Mouse (Mus musculus): Measurements from ENCODE around the gene Ugp2. TPM values are rescaled to one million over a fixed set of nuclear protein-coding genes. Genes with fewer than 3 reads are reported as not detected.
"Not testable (repeated sequence)": the region's sequence is repeated elsewhere in the genome, so short reads cannot be mapped to it uniquely, and the experiment has no call there.

Gene Ugp2
- polyA plus RNA-seq, 1 experiment from 2014 or later, result 70.0 TPM

DNA sequence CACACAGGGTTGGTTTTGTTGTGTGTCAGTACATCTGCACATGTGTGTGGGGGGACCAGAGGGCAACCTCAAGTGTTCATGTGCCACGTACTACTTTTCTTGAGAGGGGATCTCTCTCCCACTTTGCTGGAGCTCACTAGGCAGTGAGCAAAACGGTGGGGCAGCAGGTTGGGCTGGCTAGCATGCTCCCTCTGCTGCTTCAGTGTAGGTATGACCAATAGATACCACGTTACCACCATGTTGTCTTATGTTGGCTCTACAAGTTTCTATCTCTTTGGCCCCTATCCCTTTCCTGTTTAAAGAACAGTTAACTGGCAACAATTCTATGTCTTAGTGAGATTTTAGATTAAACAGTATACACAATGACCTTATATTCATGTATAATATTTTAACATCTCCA is 48.7 kb downstream of the Ugp2 start:
- Histone ChIP-seq H3K27ac (ENCODE audit: low read depth, low read length) (no peak overlapping the region), H3K27me3 (ENCODE audit: control insufficient read depth, insufficient read depth, low read length) (no peaks in the 10 kb centered on the region), H3K9ac (ENCODE audit: low read length) (no peak overlapping the region), H3K4me2 (no peak overlapping the region), H3K9me3 (ENCODE audit: control insufficient read depth, low read length) (no peaks in the 10 kb centered on the region), H3K36me3 (ENCODE audit: control insufficient read depth, insufficient read depth, low read length) (0 out of 2 replicates have a peak, but pooled peaks cover 3% of the 10 kb centered on the region), H3K4me3 (ENCODE audit: low read depth, low read length) (no peak overlapping the region), H3K4me1 (ENCODE audit: control insufficient read depth, insufficient read depth, low read length) (no peaks in the 10 kb centered on the region)
- ATAC-seq (ENCODE audit: low FRiP score) (no peak), DNase-seq (ENCODE audit: low spot score, missing footprints) (peak; percentile 44)
- WGBS, result 89% methylated on average over 3 of the region's 3 CpGs

DNA sequence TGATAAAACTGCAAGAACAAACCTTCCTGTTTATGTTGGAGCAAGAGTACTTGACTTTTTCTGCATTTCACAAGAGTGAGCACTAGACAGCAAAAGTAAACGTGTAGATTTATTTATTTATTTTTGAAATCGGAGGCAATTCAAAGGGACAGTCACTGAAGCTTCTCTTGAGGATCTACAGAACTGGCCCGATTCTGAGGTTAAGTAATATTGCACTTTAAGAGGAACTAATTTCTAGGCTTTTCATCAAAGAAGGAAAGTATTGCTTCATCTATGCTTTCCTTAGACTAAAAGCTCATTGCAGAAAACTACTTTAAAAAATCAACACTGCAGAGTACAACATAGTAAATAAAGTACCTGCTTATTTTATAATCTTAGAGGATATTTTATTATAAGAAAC is 49.4 kb downstream of the Ugp2 start:
- WGBS, result 81% methylated on average over 3 of the region's 3 CpGs
- ATAC-seq (ENCODE audit: low FRiP score) (no peak), DNase-seq (ENCODE audit: low spot score, missing footprints) (no peak)
- no peak overlapping the region for H3K9ac ChIP-seq (ENCODE audit: low read length)
- H3K27me3 ChIP-seq (ENCODE audit: control insufficient read depth, insufficient read depth, low read length), result no peaks in the 10 kb centered on the region
- no peak overlapping the region for H3K4me3 ChIP-seq (ENCODE audit: low read depth, low read length)
- no peaks in the 10 kb centered on the region for H3K4me1 ChIP-seq (ENCODE audit: control insufficient read depth, insufficient read depth, low read length)
- no peak overlapping the region for H3K27ac ChIP-seq (ENCODE audit: low read depth, low read length)
- H3K9me3 ChIP-seq (ENCODE audit: control insufficient read depth, low read length), result no peaks in the 10 kb centered on the region
- H3K36me3 ChIP-seq (ENCODE audit: control insufficient read depth, insufficient read depth, low read length), result 0 out of 2 replicates have a peak, but pooled peaks cover 3% of the 10 kb centered on the region
- H3K4me2 ChIP-seq, result no peak overlapping the region

DNA sequence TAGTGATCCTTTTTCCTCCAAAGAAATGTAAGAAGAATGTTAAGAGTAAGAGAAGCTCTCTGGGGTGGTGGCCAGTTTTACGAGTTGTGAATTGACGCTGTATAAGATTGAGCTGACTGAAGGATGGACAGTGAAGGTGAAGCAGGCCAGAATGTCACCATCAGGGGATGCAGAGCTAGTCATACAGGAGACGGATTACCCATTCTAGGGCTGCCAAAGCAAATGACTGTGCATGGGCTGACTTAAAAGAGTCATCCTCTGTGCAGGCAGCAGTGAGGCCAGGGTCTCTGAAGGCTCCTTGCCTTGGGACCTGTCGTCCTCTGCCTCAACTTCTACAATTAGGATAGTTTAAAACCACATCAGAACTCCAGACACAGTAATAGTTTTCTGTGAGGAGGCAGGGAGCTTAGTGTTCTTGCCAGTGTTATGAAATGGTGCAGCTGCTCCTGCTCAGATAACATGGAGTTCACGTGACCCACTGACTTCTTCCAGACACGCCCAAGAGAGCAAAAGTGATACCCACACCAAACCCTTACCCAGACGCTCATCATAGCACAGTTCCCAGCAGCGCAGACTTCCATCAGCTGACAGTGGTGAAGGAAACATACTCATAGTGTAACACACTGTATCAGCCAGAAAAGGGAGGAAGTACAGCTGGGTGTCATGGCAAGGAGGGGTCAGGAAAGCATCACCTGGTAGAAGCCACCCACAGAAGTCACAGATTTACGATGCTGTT is 56.9 kb downstream of the Ugp2 start:
- no peak for ATAC-seq (ENCODE audit: low FRiP score)
- Histone ChIP-seq H3K9ac (ENCODE audit: low read length) (no peak overlapping the region), H3K4me2 (no peak overlapping the region), H3K27ac (ENCODE audit: low read depth, low read length) (no peak overlapping the region), H3K9me3 (ENCODE audit: control insufficient read depth, low read length) (no peaks in the 10 kb centered on the region), H3K36me3 (ENCODE audit: control insufficient read depth, insufficient read depth, low read length) (0 out of 2 replicates have a peak, but pooled peaks cover 2% of the 10 kb centered on the region), H3K4me1 (ENCODE audit: control insufficient read depth, insufficient read depth, low read length) (no peaks in the 10 kb centered on the region), H3K4me3 (ENCODE audit: low read depth, low read length) (no peak overlapping the region), H3K27me3 (ENCODE audit: control insufficient read depth, insufficient read depth, low read length) (no peaks in the 10 kb centered on the region)
- WGBS, result 89% methylated on average over 9 of the region's 9 CpGs
- DNase-seq (ENCODE audit: low spot score, missing footprints), result peak; percentile 31

DNA sequence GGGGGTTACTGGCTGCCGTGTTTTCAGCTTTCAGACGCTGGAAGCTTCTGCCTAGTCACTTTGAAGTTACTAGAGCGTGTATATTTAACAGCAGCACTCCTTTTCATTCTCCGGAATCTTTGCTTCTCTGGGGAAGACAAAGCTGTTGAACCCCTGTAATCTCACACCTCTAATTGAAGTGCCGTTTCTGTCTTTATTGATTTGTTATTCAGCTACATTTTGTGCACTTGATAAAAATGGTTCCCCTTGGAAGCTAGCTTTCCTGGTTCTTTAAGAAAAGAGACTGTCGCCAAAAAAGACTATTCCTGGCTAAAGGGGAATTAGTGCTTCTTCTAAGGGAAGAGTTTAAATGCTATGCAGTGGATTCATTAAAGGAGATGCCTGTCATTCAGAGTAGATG is 61.5 kb downstream of the Ugp2 start:
- no peaks in the 10 kb centered on the region for H3K4me1 ChIP-seq (ENCODE audit: control insufficient read depth, insufficient read depth, low read length)
- H3K4me2 ChIP-seq, result no peak overlapping the region
- no peaks in the 10 kb centered on the region for H3K9me3 ChIP-seq (ENCODE audit: control insufficient read depth, low read length)
- ATAC-seq (ENCODE audit: low FRiP score), result no peak
- peak; percentile 84 for DNase-seq (ENCODE audit: low spot score, missing footprints)
- 36% methylated on average over 6 of the region's 6 CpGs for WGBS
- H3K27me3 ChIP-seq (ENCODE audit: control insufficient read depth, insufficient read depth, low read length), result no peaks in the 10 kb centered on the region
- H3K9ac ChIP-seq (ENCODE audit: low read length), result no peak overlapping the region
- no peak overlapping the region for H3K4me3 ChIP-seq (ENCODE audit: low read depth, low read length)
- H3K36me3 ChIP-seq (ENCODE audit: control insufficient read depth, insufficient read depth, low read length), result peaks cover 2% of the 10 kb centered on the region; the same call in 1 of the 2 replicates
- no peak overlapping the region for H3K27ac ChIP-seq (ENCODE audit: low read depth, low read length)

DNA sequence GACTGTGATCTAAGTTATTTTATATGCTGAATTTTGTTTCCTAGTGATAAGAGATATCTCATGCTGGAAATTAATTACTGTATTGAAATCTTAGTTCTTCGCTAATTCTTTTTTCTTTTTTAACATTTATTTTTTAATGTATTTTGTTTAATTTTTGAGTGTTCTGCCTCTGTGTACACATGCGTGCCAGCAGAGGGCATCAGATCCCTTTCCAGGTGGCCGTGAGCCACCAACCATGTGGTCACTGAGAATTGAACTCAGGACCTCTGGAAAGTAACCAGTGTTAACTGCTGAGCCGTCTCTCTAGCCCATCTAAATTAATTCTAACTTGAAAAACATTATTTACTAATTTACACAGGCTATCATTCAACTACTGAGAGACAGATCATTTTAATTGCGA is 62.9 kb downstream of the Ugp2 start:
- Histone ChIP-seq H3K9ac (ENCODE audit: low read length) (no peak overlapping the region), H3K27ac (ENCODE audit: low read depth, low read length) (no peak overlapping the region), H3K4me1 (ENCODE audit: control insufficient read depth, insufficient read depth, low read length) (no peaks in the 10 kb centered on the region), H3K27me3 (ENCODE audit: control insufficient read depth, insufficient read depth, low read length) (no peaks in the 10 kb centered on the region), H3K4me2 (no peak overlapping the region), H3K4me3 (ENCODE audit: low read depth, low read length) (no peak overlapping the region), H3K36me3 (ENCODE audit: control insufficient read depth, insufficient read depth, low read length) (peaks cover 2% of the 10 kb centered on the region; the same call in 1 of the 2 replicates), H3K9me3 (ENCODE audit: control insufficient read depth, low read length) (no peaks in the 10 kb centered on the region)
- ATAC-seq (ENCODE audit: low FRiP score), result no peak
- WGBS, result 85% methylated on average over 5 of the region's 5 CpGs
- DNase-seq (ENCODE audit: low spot score, missing footprints), result peak; percentile 56

DNA sequence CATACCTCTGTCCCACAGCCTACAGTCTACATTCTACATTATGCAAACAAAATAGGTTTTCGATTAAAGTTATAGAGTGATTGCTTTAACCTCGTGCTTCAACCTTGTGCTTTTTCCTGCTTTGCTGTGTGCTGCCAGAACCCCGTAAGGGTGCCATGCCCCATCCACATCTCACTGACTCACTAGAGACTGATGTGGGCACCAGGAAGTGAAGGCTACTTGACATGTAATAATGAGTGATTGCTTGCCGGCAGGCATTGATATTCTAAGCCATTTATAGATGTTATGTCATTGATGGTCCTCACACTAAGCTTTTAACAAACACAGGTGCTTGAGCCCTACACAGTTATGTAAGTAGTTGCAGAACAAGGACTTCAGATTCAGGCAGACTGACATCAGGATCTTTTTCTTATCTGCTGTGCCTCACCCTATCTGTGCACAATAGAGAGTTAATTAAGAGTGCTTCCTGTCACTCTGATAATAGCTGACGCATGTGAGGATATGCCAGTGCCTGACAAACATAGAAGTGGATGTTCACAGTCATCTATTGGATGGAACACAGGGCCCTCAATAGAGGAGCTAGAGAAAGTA is 63.8 kb downstream of the Ugp2 start:
- WGBS, result 91% methylated on average over 5 of the region's 5 CpGs
- ATAC-seq (ENCODE audit: low FRiP score), result no peak

DNA sequence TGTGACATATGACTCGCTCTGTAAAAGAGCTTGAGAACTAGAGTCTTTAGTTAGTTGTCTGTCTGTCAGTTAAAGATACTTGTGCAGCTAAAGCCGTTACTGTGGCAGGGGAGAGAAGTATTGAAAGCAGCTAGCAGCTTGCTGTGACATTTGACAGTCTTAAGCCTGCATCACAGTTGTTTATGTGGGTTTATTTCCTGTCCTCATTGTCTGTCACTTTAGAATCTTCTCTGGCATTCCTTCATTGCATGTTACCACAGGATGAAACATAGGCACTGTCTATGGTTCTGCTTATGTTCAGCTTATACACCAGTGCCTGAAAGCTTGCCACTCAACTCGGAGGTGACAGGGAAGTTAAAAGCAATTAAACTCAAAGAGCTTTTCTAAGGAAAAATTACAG is 67.4 kb downstream of the Ugp2 start:
- Histone ChIP-seq H3K9ac (ENCODE audit: low read length) (no peak overlapping the region), H3K27me3 (ENCODE audit: control insufficient read depth, insufficient read depth, low read length) (no peaks in the 10 kb centered on the region), H3K36me3 (ENCODE audit: control insufficient read depth, insufficient read depth, low read length) (peaks cover 4% of the 10 kb centered on the region; the same call in 1 of the 2 replicates), H3K4me2 (no peak overlapping the region), H3K4me1 (ENCODE audit: control insufficient read depth, insufficient read depth, low read length) (no peaks in the 10 kb centered on the region), H3K9me3 (ENCODE audit: control insufficient read depth, low read length) (no peaks in the 10 kb centered on the region), H3K27ac (ENCODE audit: low read depth, low read length) (no peak overlapping the region), H3K4me3 (ENCODE audit: low read depth, low read length) (no peak overlapping the region)
- DNase-seq (ENCODE audit: low spot score, missing footprints) (peak; percentile 60), ATAC-seq (ENCODE audit: low FRiP score) (no peak)
- WGBS, result 85% methylated on average over 3 of the region's 3 CpGs

More for the DNA sequence above, 63.8 kb downstream of the Ugp2 start:
- Histone ChIP-seq H3K4me1 (ENCODE audit: control insufficient read depth, insufficient read depth, low read length) (no peaks in the 10 kb centered on the region), H3K36me3 (ENCODE audit: control insufficient read depth, insufficient read depth, low read length) (peaks cover 2% of the 10 kb centered on the region; the same call in 1 of the 2 replicates), H3K27me3 (ENCODE audit: control insufficient read depth, insufficient read depth, low read length) (no peaks in the 10 kb centered on the region), H3K9me3 (ENCODE audit: control insufficient read depth, low read length) (no peaks in the 10 kb centered on the region), H3K27ac (ENCODE audit: low read depth, low read length) (no peak overlapping the region), H3K4me2 (no peak overlapping the region), H3K9ac (ENCODE audit: low read length) (no peak overlapping the region), H3K4me3 (ENCODE audit: low read depth, low read length) (no peak overlapping the region)
- DNase-seq (ENCODE audit: low spot score, missing footprints), result peak; percentile 69

DNA sequence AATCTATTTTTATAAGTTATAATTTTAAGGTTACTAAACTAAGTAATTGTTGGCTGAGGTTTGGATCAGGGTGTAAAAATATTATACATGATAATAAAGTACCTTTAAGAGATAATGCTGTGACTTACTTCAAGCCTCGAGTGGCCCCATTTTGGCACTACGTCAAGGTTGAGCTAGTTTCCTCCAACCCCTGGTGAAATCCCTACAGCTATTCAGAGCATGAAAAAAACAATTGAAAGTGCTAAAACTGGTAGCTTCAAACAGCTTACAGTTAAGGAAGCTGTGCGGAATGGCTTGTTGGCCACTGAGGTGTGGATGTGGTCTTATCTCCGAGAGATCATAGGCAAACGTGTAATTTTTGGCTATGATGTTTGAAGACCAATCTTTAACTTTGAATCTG is 75.5 kb downstream of the Ugp2 start:
- H3K4me1 ChIP-seq (ENCODE audit: control insufficient read depth, insufficient read depth, low read length), result no peaks in the 10 kb centered on the region
- no peak for DNase-seq (ENCODE audit: low spot score, missing footprints)
- no peaks in the 10 kb centered on the region for H3K36me3 ChIP-seq (ENCODE audit: control insufficient read depth, insufficient read depth, low read length)
- H3K27ac ChIP-seq (ENCODE audit: low read depth, low read length), result no peak overlapping the region
- no peak overlapping the region for H3K4me2 ChIP-seq
- no peak overlapping the region for H3K9ac ChIP-seq (ENCODE audit: low read length)
- no peak overlapping the region for H3K4me3 ChIP-seq (ENCODE audit: low read depth, low read length)
- H3K27me3 ChIP-seq (ENCODE audit: control insufficient read depth, insufficient read depth, low read length), result no peaks in the 10 kb centered on the region
- no peaks in the 10 kb centered on the region for H3K9me3 ChIP-seq (ENCODE audit: control insufficient read depth, low read length)
- ATAC-seq (ENCODE audit: low FRiP score), result no peak
- WGBS, result 93% methylated on average over 5 of the region's 5 CpGs

DNA sequence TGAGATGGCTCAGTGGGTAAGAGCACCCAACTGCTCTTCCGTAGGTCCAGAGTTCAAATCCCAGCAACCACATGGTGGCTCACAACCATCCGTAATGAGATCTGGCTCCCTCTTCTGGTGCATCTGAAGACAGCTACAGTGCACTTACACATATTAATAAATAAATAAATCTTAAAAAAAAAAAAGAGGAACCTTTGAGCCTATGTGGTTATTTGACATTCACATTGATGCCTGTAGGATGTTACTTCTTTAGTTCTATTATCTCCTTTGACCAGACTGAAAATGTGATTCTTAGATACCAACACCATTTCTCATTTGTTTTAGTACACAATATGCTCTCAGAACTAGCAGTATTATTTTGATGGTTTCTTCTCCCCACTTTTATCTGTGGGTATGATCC is 82.8 kb downstream of the Ugp2 start:
- 97% methylated on average over 2 of the region's 2 CpGs for WGBS
- not testable (repeated sequence) for ATAC-seq (ENCODE audit: low FRiP score); DNase-seq (ENCODE audit: low spot score, missing footprints); H3K4me3 ChIP-seq (ENCODE audit: low read depth, low read length); H3K27me3 ChIP-seq (ENCODE audit: control insufficient read depth, insufficient read depth, low read length); H3K4me1 ChIP-seq (ENCODE audit: control insufficient read depth, insufficient read depth, low read length); H3K9me3 ChIP-seq (ENCODE audit: control insufficient read depth, low read length); H3K27ac ChIP-seq (ENCODE audit: low read depth, low read length); H3K36me3 ChIP-seq (ENCODE audit: control insufficient read depth, insufficient read depth, low read length); H3K4me2 ChIP-seq; H3K9ac ChIP-seq (ENCODE audit: low read length)

Measured in midbrain, embryonic 11.5 days (tissue).